Mouse (Mus musculus): ENCODE results near the gene Slc38a3. TPM values are rescaled to one million over a fixed set of nuclear protein-coding genes. Genes with fewer than 3 reads are reported as not detected.

Slc38a3 gene
- polyA plus RNA-seq, 1 experiment = 0.10 TPM

DNA sequence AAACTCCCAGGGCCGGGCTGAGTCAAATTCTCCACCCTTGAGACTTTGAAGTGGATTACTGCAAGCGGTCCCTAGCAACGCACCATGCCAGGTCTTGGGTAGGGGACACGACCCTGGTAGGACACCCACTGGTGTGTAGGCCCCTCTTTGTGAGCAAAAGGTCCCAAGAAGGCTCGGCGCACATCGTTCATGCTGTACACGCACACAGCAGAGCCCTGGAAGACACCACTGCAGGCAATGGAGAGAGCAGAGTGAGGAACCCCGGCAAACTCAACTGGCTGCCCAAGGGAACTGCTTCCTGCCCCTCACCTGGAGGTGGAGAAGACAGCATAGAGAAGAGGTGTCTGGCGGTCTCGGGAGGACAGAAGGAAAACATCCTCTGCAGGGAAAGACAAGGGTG lies 68.1 kb downstream of the Slc38a3 start:
- Histone ChIP-seq H3K4me3 (ENCODE audit: control insufficient read depth, low read depth, low read length) (no peak overlapping the region), H3K27ac (ENCODE audit: control insufficient read depth, insufficient read depth, low read depth, low read length) (no peak overlapping the region), H3K27me3 (ENCODE audit: control insufficient read depth, insufficient read depth, low read length) (no peaks in the 10 kb centered on the region), H3K36me3 (ENCODE audit: control insufficient read depth, insufficient read depth, low read length) (no peaks in the 10 kb centered on the region), H3K4me1 (ENCODE audit: control insufficient read depth, insufficient read depth, low read length) (peaks cover 15% of the 10 kb centered on the region)
- no peak for TF ChIP-seq POLR2A (IDR thresholded peaks at IDR 0.05; ENCODE audit: control insufficient read depth, low read depth, low read length)
- no peak for TF ChIP-seq CTCF (IDR thresholded peaks at IDR 0.05; ENCODE audit: control insufficient read depth, insufficient read depth, insufficient replicate concordance, low read depth, low read length)

DNA sequence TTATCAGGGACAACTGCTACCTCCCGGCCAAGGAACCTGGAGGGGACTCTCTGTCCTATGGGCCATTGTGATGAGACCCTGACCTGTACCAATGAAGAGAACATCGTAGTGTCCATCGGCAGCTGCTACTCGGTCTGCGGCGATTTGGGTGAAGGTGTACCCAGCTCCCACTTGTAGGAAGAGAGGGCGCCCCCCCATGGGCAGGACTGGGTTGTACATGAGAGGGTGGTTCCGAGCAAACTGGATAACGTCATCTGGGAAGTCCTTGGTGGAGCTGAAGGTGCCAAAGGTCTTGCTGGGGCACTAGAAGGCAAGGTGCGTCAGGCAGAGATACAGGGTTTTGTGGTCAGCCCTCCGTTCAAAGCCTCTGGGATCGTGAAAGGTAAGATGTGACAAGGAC lies 68.6 kb downstream of the Slc38a3 start:
- Histone ChIP-seq H3K36me3 (ENCODE audit: control insufficient read depth, insufficient read depth, low read length) (no peaks in the 10 kb centered on the region), H3K27me3 (ENCODE audit: control insufficient read depth, insufficient read depth, low read length) (no peaks in the 10 kb centered on the region), H3K27ac (ENCODE audit: control insufficient read depth, insufficient read depth, low read depth, low read length) (no peak overlapping the region), H3K4me3 (ENCODE audit: control insufficient read depth, low read depth, low read length) (no peak overlapping the region), H3K4me1 (ENCODE audit: control insufficient read depth, insufficient read depth, low read length) (peaks cover 15% of the 10 kb centered on the region)
- no peak for TF ChIP-seq POLR2A (IDR thresholded peaks at IDR 0.05; ENCODE audit: control insufficient read depth, low read depth, low read length)
- peak; percentile 22; the same call in 1 of the 2 replicates for TF ChIP-seq CTCF (IDR thresholded peaks at IDR 0.05; ENCODE audit: control insufficient read depth, insufficient read depth, insufficient replicate concordance, low read depth, low read length)

Other genes starting within 250 kb of the Slc38a3 start
- gene Tmem115, start 135.6 kb downstream of the Slc38a3 start, polyA plus RNA-seq (2012; rRNA removed) = 38.3 and 46.9 TPM in 2 replicates
- 28.3 and 29.4 TPM in 2 replicates for gene Cyb561d2, start 127.3 kb downstream of the Slc38a3 start, polyA plus RNA-seq (2012; rRNA removed)
- 34.7 and 40.3 TPM in 2 replicates for gene Nprl2, start 127.3 kb downstream of the Slc38a3 start, polyA plus RNA-seq (2012; rRNA removed)
- gene Zmynd10, start 122.2 kb downstream of the Slc38a3 start, polyA plus RNA-seq (2012; rRNA removed) = 245 and 272 TPM in 2 replicates
- 62.8 and 63.4 TPM in 2 replicates for gene Rassf1, start 118.0 kb downstream of the Slc38a3 start, polyA plus RNA-seq (2012; rRNA removed)
- 28.4 and 31.7 TPM in 2 replicates for gene Tusc2, start 106.3 kb downstream of the Slc38a3 start, polyA plus RNA-seq (2012; rRNA removed)
- 6.4 and 6.5 TPM in 2 replicates for gene Hyal2, start 101.6 kb downstream of the Slc38a3 start, polyA plus RNA-seq (2012; rRNA removed)
- gene Hyal1, start 92.6 kb downstream of the Slc38a3 start, polyA plus RNA-seq (2012; rRNA removed) = 4.0 and 5.0 TPM in 2 replicates
- gene Naa80, start 90.6 kb downstream of the Slc38a3 start, polyA plus RNA-seq (2012; rRNA removed) = 136 and 139 TPM in 2 replicates
- 1.6 and 1.8 TPM in 2 replicates for gene Hyal3, start 88.7 kb downstream of the Slc38a3 start, polyA plus RNA-seq (2012; rRNA removed)
- gene Ifrd2, start 81.9 kb downstream of the Slc38a3 start, polyA plus RNA-seq (2012; rRNA removed) = 16.4 and 20.5 TPM in 2 replicates
- 2.1 and 4.1 TPM in 2 replicates for gene Sema3b, start 60.3 kb downstream of the Slc38a3 start, polyA plus RNA-seq (2012; rRNA removed)
- gene Gnai2, start 34.2 kb downstream of the Slc38a3 start, polyA plus RNA-seq (2012; rRNA removed) = 87.7 and 103 TPM in 2 replicates
- 0.05 and 0.12 TPM in 2 replicates for gene Gnat1, start 10.2 kb upstream of the Slc38a3 start, polyA plus RNA-seq (2012; rRNA removed)
- gene Sema3f, start 40.9 kb upstream of the Slc38a3 start, polyA plus RNA-seq (2012; rRNA removed) = 9.9 and 12.0 TPM in 2 replicates
- gene Rbm5, start 101.5 kb upstream of the Slc38a3 start, polyA plus RNA-seq (2012; rRNA removed) = 52.0 and 57.8 TPM in 2 replicates
- 26.8 and 28.1 TPM in 2 replicates for gene Rbm6, start 203.7 kb upstream of the Slc38a3 start, polyA plus RNA-seq (2012; rRNA removed)
- 14.1 and 14.9 TPM in 2 replicates for gene Mon1a, start 218.6 kb upstream of the Slc38a3 start, polyA plus RNA-seq (2012; rRNA removed)
- gene Mst1r, start 237.3 kb upstream of the Slc38a3 start, polyA plus RNA-seq (2012; rRNA removed) = 4.3 and 4.6 TPM in 2 replicates

Data from testis, adult 2 months (tissue).